Mouse (Mus musculus): ENCODE measurements around the gene Gzmb. TPM values are rescaled to one million over a fixed set of nuclear protein-coding genes. Genes with fewer than 3 reads are reported as not detected.
"Not testable (repeated sequence)": the region's sequence is repeated elsewhere in the genome, so short reads cannot be mapped to it uniquely, and the experiment has no call there.

The Gzmb gene
- not detected for total RNA-seq (2021)
- long read RNA-seq, experiment 1, result 0 reads
- long read RNA-seq, experiment 2, result 0 reads

DNA sequence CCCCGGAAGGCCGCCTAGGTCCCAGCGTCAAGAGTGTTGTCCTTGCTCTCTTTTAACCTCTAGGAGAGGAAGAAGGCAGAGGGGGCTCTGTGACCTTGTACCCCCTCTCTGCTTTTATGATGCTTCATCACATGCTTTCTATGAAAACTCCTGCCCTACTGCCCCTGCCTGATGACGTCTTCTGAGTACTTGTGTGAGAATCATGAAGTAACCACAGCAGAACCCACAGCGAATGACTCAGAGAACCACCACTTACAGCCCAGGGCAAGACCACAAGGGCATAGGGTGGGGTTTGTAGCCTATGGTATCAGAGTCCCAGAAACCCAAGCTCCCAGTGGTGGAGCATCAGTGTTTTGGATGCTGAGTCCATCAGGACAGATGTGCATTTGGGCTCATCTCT is at the start of gene Gzmb:
Gene Gzmb, minus strand, starts transcription at position 108 of the 400 bp plus-strand sequence.
- no peak for DNase-seq

DNA sequence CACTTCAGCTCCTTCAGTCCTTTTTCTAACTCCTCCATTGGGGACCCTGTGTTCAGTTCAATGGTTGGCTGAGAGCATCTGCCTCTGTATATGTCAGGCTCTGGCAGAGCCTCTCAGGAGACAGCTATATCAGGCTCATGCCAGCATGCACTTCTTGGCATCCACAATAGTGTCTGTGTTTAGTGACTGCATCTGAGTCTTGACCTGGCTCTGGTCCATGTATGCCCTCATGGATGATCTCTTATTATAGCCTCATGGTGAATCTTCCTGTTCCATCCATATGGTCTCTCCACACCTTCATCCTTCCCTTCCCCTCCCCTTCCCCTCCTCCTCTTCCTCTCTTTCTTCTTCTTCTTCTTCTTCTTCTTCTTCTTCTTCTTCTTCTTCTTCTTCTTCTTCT is 49.7 kb upstream of the Gzmb start:
- not testable (repeated sequence) for DNase-seq

DNA sequence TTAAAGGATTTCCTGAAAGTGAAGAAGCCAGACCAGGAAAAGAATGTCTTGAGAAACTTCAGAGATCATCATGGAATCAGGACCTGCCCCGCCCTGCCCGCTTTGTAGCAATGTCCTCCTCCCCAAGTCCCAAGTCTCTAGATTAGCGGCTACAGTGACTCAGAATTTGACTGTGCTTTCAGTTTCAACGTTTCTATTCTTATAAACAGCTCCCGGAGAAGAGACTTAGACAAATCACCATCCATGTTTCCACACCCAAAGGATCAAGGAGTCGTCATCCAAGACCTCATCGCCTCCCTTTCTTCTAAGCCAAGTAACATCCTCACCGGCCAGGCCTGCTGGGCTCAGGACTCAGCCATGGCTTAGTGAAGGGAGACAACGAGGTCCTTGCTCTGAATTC is 48.2 kb upstream of the Gzmb start:
- no peak for DNase-seq

DNA sequence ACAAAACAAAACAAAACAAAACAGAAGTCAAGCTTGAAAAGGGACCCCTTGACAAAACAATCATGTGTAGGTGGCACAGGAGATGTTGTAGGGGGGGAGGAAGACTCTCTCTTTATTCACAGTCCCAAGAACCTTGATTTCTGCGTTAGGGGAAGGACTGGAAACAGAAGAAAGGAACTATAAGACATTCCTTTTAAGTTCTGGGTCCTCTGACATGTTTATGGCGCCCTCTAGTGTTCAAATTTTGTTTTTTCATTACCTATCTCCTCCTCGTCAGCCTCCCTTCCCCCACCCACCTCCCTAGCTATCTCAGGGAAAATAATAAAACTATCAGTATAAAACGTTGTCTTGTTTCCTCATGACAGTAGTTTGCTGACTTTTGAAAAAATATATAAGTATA is 42.1 kb upstream of the Gzmb start:
- DNase-seq, result no peak

- DNase-seq, result no peak
Observed at GRCm38 (mm10) chr14:56303506-56304025, 41.5 kb upstream of the Gzmb start.

- no peak for DNase-seq
Observed at GRCm38 (mm10) chr14:56302091-56302490, 40.0 kb upstream of the Gzmb start.

DNA sequence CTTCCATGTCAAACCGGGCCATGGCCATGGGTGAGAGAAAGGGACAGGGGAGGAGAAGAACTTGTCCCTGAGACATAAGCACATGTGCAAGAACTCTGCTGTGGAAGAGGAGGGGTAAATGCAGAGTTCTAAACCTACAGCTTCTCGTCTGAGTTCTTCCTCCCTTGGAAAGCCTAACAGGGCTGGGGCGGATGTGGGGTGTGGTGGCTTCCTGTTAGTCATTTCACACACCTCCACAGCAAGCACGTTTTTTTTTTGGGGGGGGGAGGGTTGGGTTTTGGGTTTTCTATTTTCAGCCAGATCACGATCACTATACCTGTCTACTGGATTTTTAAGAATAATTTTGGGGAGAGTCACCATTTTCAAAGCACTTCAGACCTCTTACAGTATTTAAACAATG is 34.7 kb upstream of the Gzmb start:
- no peak for DNase-seq

- DNase-seq, result no peak
Observed at GRCm38 (mm10) chr14:56296106-56296505, 34.0 kb upstream of the Gzmb start.

DNA sequence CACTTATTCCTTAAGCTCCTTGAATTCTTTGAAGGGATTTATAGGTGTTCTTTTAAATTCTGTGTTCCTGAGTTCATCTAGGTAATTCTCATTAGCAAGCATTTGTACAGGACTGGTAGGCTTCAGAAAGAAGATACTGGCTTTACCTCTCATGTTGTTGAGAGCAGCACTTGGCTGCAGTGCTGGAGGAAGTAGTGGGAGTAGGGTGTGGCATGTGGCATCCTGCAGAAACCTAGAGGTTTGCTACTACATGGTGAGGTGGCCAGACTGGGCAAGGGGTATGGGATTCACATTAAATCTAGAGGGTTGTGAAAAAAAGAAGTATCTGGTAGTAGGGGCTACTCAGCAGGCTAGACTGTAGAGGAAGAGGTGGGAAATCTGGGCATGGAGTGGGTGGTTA is 31.1 kb upstream of the Gzmb start:
- no peak for DNase-seq

DNA sequence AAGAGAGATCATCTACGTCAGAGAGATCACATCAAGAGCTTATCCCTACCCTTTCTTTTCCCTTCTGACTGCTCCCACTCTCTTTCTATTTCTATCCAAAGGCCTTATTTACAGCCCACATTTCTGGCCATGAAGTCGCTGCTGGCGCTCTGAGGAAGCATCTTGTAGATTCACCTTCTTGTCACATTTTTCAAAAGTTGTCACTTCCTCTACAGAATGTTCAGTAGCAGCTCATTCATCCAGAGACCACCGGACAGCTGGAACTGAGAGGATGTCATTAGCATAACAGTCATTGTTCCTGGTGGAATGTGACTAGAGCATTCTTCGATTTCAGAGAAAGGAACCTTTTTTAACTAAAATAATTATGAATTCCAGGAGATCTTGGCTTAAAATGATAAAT is 26.6 kb upstream of the Gzmb start:
- no peak for DNase-seq

GRCm38 (mm10) chr14:56287806-56288205 is 25.7 kb upstream of the Gzmb start:
- DNase-seq, result no peak

DNA sequence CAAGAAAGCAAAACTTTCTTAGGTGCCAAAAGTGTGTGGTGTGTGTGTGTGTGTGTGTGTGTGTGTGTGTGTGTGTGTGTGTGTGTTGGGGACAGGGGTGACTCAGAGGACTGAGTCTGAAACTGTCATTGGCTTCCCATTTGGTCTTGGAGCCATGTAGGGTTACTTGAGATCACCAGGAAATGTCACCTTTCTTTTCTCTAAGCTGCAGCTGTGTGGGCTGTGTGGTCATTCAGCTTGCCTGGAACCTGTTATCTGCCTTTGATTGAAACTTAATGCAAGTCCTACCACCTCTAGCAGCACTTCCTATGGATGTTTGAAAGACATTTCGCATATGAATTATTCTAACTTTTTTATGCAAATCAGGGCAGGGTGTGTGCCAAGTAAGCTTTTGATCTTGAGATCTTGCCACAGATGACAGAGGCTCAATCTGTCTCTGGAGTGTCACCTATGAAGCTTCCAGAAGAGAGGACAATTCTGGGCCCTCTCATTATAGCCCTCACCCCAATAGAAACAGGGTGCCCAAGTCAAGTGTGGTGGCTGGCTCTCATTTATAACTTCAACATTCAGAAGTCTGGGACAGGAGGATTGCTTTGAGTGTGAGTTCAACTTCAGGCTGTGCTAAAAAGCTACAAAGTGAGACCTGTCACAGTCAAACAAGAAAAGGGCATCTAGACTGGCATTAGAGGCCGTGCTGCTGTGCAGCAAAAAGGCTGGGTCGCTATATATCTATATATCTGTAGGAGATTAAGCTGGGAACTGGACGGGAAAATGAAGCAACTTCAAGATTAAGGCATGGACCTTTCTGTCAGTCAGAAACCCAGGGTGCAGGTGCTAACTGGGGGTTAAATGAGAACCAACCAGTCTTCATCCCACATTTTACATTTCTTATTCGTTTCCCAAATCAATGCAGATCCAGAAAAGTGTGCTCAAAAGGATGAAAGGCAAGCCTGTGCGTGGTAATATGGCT is 22.6 kb upstream of the Gzmb start:
- no peak for DNase-seq

- no peak for DNase-seq
Observed at GRCm38 (mm10) chr14:56283816-56284215, 21.8 kb upstream of the Gzmb start.

DNA sequence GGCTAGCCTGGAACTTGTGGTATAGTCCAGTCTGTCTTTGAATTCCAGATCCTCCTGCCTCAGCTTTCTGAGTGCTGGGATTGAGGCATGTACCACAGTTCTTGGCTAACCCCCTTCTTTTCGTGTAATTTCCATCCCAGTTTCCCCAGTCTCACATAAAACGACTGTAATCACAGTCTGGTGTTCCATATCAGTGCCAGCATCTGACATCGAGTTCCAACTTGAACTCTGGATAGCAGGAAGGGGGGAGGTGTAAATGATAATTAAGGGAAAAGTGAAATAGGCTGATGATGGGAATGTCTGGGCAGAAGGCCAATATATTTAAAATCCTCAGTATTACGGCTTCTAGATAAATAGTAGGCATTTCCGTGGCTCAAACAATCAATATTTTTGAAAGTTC is 19.0 kb upstream of the Gzmb start:
- DNase-seq, result no peak

DNA sequence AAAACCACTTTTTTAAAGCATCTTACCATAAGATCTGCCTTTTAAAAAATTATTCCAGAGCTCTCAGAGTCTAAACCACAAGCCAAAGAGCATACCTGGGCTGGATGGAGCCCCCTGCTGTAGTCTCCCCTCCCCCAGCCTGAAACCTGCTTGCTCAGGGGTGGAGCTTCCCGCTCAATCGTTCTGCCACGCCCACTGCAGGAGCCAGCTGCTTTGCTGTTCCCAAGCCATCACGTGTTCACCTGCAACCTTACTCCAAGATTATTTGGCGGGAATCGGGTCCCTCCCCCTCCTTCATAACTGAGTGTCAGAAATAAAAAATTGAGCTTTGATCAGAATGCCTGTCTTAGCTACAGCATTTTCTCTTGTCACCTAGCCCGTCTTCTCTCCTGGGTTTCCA is 16.6 kb upstream of the Gzmb start:
- DNase-seq, result not testable (repeated sequence)

DNA sequence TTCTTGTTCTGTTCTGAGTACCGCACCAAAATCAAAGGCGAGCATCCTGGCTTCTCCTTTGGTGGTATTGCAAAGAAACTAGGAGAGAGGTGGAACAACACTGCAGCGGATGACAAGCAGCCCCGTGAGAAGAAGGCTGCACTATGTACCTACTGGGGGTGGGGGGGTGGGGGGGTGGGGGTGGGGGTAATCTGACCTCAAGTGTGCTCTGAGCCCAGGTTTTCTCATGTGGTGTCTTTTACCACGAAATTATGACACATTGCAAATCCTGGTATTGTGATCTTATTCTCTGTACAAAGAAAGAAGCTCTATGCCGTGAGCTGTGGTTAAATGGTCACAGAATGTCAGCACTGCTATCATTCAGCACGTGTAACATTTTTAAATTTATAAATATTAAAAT is 14.0 kb upstream of the Gzmb start:
- DNase-seq, result not testable (repeated sequence)

GRCm38 (mm10) chr14:56266109-56266508 is 4.0 kb upstream of the Gzmb start:
- DNase-seq, result no peak

GRCm38 (mm10) chr14:56240409-56240808 is 21.7 kb downstream of the Gzmb start:
- DNase-seq, result no peak

GRCm38 (mm10) chr14:56234556-56234955 is 27.5 kb downstream of the Gzmb start, which contains the start of gene Gzmc:
Gene Gzmc (minus strand): TSS chr14:56234656.
- DNase-seq, result no peak

- no peak for DNase-seq
Observed at GRCm38 (mm10) chr14:56211317-56211716, 50.7 kb downstream of the Gzmb start, which contains the start of gene Gzmf. Gene Gzmf (minus strand): TSS chr14:56211417.
